Mouse (Mus musculus) neural tube, embryonic 10.5 days (tissue): ENCODE results near the gene Srgap1.
A peak's percentile ranks its signal among the peaks of the same experiment; 100 is the strongest.

Source experiments
- DNase-seq: peaks from one replicate; pipeline ENCODE4 v3.0.0-alpha.2; 2017; ENCODE audit warnings: low spot score; ENCODE audit errors: extremely low spot score

Srgap1 gene

GRCm38 (mm10) chr10:121885512-121886218 lies 161.4 kb downstream of the Srgap1 start:
- DNase-seq, result no peak

- DNase-seq, result no peak
These were observed 164.7 kb downstream of the Srgap1 start for GRCm38 (mm10) chr10:121882461-121882860.

GRCm38 (mm10) chr10:121878855-121879254 lies 168.3 kb downstream of the Srgap1 start:
- no peak for DNase-seq

- DNase-seq, result no peak
These were observed 169.2 kb downstream of the Srgap1 start for GRCm38 (mm10) chr10:121877906-121878305.

GRCm38 (mm10) chr10:121873063-121873489 lies 174.0 kb downstream of the Srgap1 start:
- DNase-seq, result no peak

- DNase-seq, result no peak
These were observed 177.2 kb downstream of the Srgap1 start for GRCm38 (mm10) chr10:121869941-121870340.

GRCm38 (mm10) chr10:121868255-121868654 lies 178.9 kb downstream of the Srgap1 start:
- no peak for DNase-seq

- no peak for DNase-seq
These were observed 181.4 kb downstream of the Srgap1 start for GRCm38 (mm10) chr10:121865503-121866239.

GRCm38 (mm10) chr10:121860924-121861323 lies 186.2 kb downstream of the Srgap1 start:
- no peak for DNase-seq

GRCm38 (mm10) chr10:121859803-121860571 lies 187.1 kb downstream of the Srgap1 start:
- no peak for DNase-seq

GRCm38 (mm10) chr10:121858911-121859310 lies 188.2 kb downstream of the Srgap1 start:
- no peak for DNase-seq

- DNase-seq, result no peak
These were observed 189.0 kb downstream of the Srgap1 start for GRCm38 (mm10) chr10:121858086-121858485.

GRCm38 (mm10) chr10:121855863-121856446 lies 191.2 kb downstream of the Srgap1 start:
- DNase-seq, result no peak

GRCm38 (mm10) chr10:121853385-121853808 lies 193.7 kb downstream of the Srgap1 start:
- DNase-seq, result no peak

GRCm38 (mm10) chr10:121849496-121849895 lies 197.6 kb downstream of the Srgap1 start:
- DNase-seq, result no peak

- DNase-seq, result no peak
These were observed 201.4 kb downstream of the Srgap1 start for GRCm38 (mm10) chr10:121845677-121846076.

- DNase-seq, result peak; percentile 24
These were observed 209.8 kb downstream of the Srgap1 start for GRCm38 (mm10) chr10:121837166-121837898.

GRCm38 (mm10) chr10:121836507-121837165 lies 210.5 kb downstream of the Srgap1 start:
- DNase-seq, result no peak

- DNase-seq, result no peak
These were observed 213.7 kb downstream of the Srgap1 start for GRCm38 (mm10) chr10:121833443-121833842.
